Mouse (Mus musculus): ENCODE measurements around the gene Kcnk7.

GRCm38 (mm10) chr19:5666386-5666785 lies 37.8 kb upstream of the Kcnk7 start:
- TF ChIP-seq CTCF (IDR thresholded peaks at IDR 0.05; ENCODE audit: control insufficient read depth, insufficient read depth, insufficient read length) (no peak), MYOD1 (IDR thresholded peaks at IDR 0.05; ENCODE audit: control insufficient read depth, insufficient read length, low read depth) (no peak)

All from C2C12 (cell line).